Mouse (Mus musculus): ENCODE measurements around the gene Iqcf3. TPM values are rescaled to one million over a fixed set of nuclear protein-coding genes. Genes with fewer than 3 reads are reported as not detected.

The Iqcf3 gene
- total RNA-seq, 2 experiments from 2014 or later = not detected

DNA sequence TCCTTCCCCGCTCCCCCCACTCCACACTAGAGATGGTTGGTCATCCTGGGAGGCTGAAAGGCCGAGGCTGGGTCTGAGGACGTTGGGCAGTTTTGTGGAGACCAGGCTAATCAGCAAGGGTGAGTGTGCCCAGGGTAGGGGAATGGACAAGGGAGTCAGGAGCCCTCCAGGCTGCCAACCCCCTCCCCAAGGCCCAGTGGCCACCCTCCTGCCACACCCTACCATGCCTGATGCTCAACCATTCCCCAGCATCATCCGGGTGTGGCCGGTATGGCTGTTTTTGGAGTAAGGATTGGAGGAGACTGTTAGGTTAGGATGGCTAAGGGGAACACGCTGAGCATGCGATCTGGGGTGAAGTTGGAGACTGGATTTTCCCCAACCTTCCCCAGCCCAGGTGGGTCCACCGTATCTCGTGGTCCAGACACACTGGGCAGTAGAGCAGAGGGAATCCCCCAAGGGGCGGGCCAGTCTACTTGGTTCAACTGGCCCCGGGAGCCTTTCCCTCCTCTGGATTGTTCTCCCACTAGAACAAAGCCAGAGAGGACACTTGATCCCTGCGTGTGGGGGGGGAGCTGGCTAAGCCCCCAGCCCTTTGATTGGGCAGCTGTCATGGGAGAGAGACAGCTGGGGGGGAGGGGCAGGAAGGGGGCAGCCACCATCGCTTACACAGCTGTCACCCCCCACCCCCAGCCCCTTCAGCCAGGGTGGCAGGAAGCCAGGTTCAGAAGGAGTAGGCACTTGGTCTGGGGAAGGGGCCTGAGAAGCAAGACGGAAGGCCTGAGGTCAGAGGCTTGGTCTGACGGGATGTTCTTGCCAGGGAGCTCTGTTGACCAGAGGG lies 104.9 kb downstream of the Iqcf3 start:
- peak; percentile 42 to 67 for DNase-seq (ENCODE audit: low spot score in 2 of 2)

DNA sequence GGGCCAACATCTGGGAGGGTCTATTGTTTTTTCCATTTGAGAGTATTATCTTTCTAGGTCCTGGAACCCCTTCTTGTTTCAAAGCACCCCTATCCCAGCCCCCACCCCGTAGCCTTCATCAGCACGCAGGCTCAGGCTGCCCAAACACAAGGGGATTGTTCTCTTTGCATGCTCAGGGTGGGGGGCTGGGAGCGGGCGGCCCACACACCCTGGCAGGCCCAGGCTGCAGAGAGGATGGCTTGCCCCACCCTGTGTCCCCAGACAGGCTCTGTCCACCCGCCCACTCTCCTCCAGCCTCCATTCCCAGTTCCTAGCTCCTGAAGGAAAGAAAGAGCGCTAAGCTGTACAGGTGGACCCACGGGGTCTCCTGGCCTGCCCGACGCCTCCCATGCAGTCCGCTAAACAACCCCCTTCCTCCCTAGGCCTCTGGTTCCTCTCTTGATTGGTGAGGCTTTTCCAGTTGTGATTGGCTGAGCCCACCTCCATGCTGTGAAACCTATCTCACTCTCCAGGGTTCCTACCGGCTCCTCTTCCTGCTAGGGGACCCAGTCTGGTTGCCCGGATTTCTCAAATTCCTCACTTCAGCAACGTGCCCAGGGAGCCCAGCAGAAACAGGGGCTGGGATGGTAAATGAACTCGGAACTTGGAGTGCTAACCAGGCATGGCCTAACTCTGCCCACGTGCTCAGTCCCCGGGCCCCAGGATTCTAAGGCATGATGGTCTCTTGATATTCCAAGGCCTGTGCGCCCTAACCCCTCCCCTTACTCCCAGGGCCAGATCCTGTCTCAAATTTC lies 106.3 kb downstream of the Iqcf3 start:
- DNase-seq (ENCODE audit: low spot score in 2 of 2) = no peak

DNA sequence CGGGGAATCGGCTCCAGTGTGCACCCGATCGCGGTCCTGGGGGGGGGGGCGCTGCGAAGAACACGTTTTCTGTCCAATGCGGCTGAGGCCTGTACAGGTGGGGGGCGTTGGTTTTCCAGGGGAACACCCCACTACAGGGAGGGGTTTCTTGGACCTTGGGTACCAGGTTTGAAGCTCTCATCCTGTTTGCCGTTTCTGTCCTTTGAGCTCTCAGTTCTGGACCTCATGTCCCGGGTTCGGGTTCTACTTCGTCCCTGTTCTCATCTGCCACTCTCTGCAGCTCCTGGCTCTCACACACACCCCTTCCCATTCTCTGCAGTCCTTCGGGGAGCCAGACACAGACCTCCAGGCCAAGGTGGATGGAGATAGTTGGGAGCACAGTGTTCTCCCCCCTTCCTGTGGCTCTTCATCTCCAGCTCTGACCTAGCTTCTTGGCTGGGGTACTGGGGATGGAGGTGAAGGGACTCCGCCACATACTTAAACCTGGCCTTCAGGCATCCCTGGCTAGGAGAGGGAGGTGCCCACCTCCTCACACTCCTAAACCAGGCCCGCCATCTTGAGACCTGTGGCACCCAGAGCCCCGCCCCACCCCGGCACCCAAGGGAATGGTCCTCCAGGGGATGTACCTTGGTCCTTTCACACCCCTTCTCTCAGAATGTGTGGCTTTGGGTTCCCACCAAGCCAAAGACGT lies 107.2 kb downstream of the Iqcf3 start:
- no peak for DNase-seq (ENCODE audit: low spot score in 2 of 2)

DNA sequence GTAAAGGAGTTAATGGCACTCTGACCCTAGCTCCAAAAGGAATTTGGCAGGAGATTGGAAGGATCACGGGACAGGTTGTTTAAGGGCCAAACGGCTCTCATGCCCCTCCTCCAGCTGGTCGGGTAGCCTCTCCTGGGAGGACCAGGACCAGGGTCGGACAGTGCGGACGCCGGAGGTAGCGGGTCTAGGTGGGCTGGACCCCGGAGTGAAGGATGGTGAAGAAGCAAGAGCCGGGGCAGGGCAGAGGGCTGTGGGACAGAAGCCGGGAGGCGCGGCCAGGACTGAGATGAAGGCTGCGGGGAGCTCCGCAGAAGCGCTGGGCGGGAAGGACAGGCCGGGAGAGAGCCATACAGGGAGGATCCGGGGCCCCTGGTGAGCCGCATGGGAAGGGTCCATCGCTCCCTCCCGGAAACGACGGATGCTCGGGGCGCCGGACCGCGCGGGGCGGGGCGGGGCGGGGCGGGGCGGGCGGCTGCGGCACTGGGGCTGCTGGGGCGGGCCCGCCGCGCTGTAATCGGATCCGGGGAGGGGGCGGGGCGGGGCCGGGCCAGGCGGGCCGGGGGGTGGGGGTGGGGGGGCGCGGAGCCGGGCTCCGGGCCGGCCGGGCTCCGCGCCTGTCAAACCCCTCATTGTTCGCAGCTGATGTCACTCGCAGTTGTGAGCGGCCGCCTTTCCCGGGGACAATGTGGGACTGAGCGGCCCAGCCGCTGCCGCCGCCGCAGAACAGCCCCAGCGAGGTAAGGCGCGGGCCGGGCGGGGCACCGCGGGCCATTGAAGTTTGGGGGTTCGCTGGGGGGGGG lies 108.0 kb downstream of the Iqcf3 start, which contains the start of gene Pcbp4:
Gene Pcbp4, plus strand, starts transcription at position 21 of the 800 bp plus-strand sequence.
- DNase-seq (ENCODE audit: low spot score in 2 of 2) = peak in 1 of 2 experiments; percentile 73

Other genes starting within 250 kb of the Iqcf3 start
- gene Dusp7, start 193.0 kb downstream of the Iqcf3 start, total RNA-seq (2021) = 10 to 100 TPM; 23.9 to 25.5 TPM
- 100 to 1,000 TPM; 526 to 599 TPM for gene Rpl29, start 132.2 kb downstream of the Iqcf3 start, total RNA-seq (2021)
- 10 to 100 TPM; 13.4 to 13.5 TPM for gene Acy1, start 123.3 kb downstream of the Iqcf3 start, total RNA-seq (2021)
- 10 to 100 TPM in 1 of 2 experiments, 1 to 10 TPM in 1; 8.8 to 10.3 TPM for gene Abhd14b, start 114.2 kb downstream of the Iqcf3 start, total RNA-seq (2021)
- 10 to 100 TPM; 18.5 to 19.1 TPM for gene Abhd14a, start 114.0 kb downstream of the Iqcf3 start, total RNA-seq (2021)
- gene Pcbp4, start 108.3 kb downstream of the Iqcf3 start, total RNA-seq (2021) = 10 to 100 TPM; 83.6 to 84.9 TPM
- gene Gpr62, start 95.7 kb downstream of the Iqcf3 start, total RNA-seq (2021) = under 1 TPM; 0.44 to 0.65 TPM
- gene Rrp9, start 85.7 kb downstream of the Iqcf3 start, total RNA-seq (2021) = 10 to 100 TPM; 25.1 to 26.2 TPM
- 10 to 100 TPM; 26.4 to 28.1 TPM for gene Parp3, start 84.7 kb downstream of the Iqcf3 start, total RNA-seq (2021)
- gene Iqcf1, start 61.7 kb downstream of the Iqcf3 start, total RNA-seq (2021) = not detected
- gene Iqcf5, start 47.1 kb downstream of the Iqcf3 start, total RNA-seq (2021) = not detected
- gene Iqcf4, start 9.4 kb upstream of the Iqcf3 start, total RNA-seq (2021) = not detected
- not detected for gene Iqcf6, start 65.0 kb upstream of the Iqcf3 start, total RNA-seq (2021)
- gene Grm2, start 94.5 kb upstream of the Iqcf3 start, total RNA-seq (2021) = not detected
- 10 to 100 TPM; 29.4 to 31.4 TPM for gene Tex264, start 124.3 kb upstream of the Iqcf3 start, total RNA-seq (2021)
- 10 to 100 TPM; 13.6 to 15.0 TPM for gene Rad54l2, start 227.6 kb upstream of the Iqcf3 start, total RNA-seq (2021)